Mouse (Mus musculus): Measurements from ENCODE around the gene Slc10a1. TPM values are rescaled to one million over a fixed set of nuclear protein-coding genes. Genes with fewer than 3 reads are reported as not detected.
A peak's percentile ranks its signal among the peaks of the same experiment; 100 is the strongest.

Slc10a1 gene
- polyA plus RNA-seq (2015; fragmentation: Nextera tagmentation; extraction: Ambion mirVana): 0.43 and 0.61 TPM in 2 replicates

- H3K9me3 ChIP-seq (ENCODE audit: control insufficient read depth, low read length): no peaks in the 10 kb centered on the region
- ATAC-seq: no peak
- H3K9ac ChIP-seq (ENCODE audit: low read depth, low read length): no peak within 1 kb of the TSS
- no peak within 1 kb of the TSS for H3K4me2 ChIP-seq (ENCODE audit: low read length)
- H3K4me1 ChIP-seq (ENCODE audit: control insufficient read depth, insufficient read depth, low read depth, low read length): no peaks in the 10 kb centered on the region
- no peak within 1 kb of the TSS for H3K27ac ChIP-seq (ENCODE audit: low read depth, low read length)
- no peaks in the 10 kb centered on the region for H3K36me3 ChIP-seq (ENCODE audit: control insufficient read depth, insufficient read depth, low read length)
- 90% methylated on average over 5 of the region's 5 CpGs for WGBS
- H3K4me3 ChIP-seq (ENCODE audit: low read length): no peak within 1 kb of the TSS
- no peaks in the 10 kb centered on the region for H3K27me3 ChIP-seq (replicated peaks; ENCODE audit: control insufficient read depth, insufficient read depth, low read length)
Observed at GRCm38 (mm10) chr12:80968605-80969004, at the start of gene Slc10a1. TSS of gene Slc10a1 (minus strand) at chr12:80968705.

DNA sequence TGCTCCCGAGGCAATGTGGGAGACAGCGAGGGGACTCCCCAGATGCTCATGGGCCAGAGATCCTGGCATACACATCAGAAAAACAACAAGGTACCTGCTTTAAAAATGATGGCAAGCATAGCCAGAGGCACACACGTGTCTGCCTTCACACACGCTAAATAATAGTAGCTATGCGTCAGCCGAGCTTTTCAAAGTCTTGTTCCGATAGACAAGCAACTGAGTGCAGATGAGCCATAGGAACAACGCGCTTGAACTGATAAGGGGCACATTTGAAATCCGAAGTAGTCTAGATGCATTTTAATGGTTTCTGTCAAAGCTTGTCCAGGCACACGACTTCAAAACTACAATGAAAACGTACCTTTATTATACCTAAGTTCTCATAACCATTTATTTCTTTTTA, 49.1 kb upstream of the Slc10a1 start:
- Histone ChIP-seq H3K9me3 (ENCODE audit: control insufficient read depth, low read length) (no peaks in the 10 kb centered on the region), H3K4me2 (ENCODE audit: low read length) (no peak overlapping the region), H3K27me3 (replicated peaks; ENCODE audit: control insufficient read depth, insufficient read depth, low read length) (no peaks in the 10 kb centered on the region), H3K4me3 (ENCODE audit: low read length) (no peak overlapping the region), H3K27ac (ENCODE audit: low read depth, low read length) (no peak overlapping the region), H3K9ac (ENCODE audit: low read depth, low read length) (no peak overlapping the region), H3K4me1 (ENCODE audit: control insufficient read depth, insufficient read depth, low read depth, low read length) (no peaks in the 10 kb centered on the region), H3K36me3 (ENCODE audit: control insufficient read depth, insufficient read depth, low read length) (no peaks in the 10 kb centered on the region)
- WGBS: 83% methylated on average over 12 of the region's 12 CpGs
- ATAC-seq: no peak

DNA sequence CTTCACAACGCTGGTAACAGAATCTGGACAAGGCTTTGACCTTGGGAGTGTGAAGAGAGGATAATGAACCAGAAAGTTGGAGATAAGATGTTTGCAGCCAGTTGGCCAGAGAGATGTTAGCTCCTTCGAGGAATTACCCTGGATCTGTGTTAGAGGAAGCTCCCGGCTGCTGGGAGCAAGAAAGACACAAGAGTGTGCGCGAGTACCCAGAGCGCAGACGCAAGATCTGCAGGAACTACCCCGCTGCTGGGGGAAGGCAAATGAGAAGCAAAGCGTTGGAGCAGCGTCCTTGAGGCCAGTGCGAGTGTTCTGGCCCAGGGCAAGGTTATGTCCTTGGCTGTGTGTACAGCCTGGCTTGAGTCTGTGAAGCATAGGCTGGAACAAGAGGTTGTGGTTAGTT, 45.0 kb upstream of the Slc10a1 start:
- Histone ChIP-seq H3K9me3 (ENCODE audit: control insufficient read depth, low read length) (no peaks in the 10 kb centered on the region), H3K4me2 (ENCODE audit: low read length) (no peak overlapping the region), H3K36me3 (ENCODE audit: control insufficient read depth, insufficient read depth, low read length) (no peaks in the 10 kb centered on the region), H3K9ac (ENCODE audit: low read depth, low read length) (no peak overlapping the region), H3K4me3 (ENCODE audit: low read length) (no peak overlapping the region), H3K4me1 (ENCODE audit: control insufficient read depth, insufficient read depth, low read depth, low read length) (no peaks in the 10 kb centered on the region), H3K27ac (ENCODE audit: low read depth, low read length) (no peak overlapping the region), H3K27me3 (replicated peaks; ENCODE audit: control insufficient read depth, insufficient read depth, low read length) (no peaks in the 10 kb centered on the region; the same call in 1 of the 2 replicates)
- WGBS: 82% methylated on average over 11 of the region's 11 CpGs
- ATAC-seq: no peak

GRCm38 (mm10) chr12:81011994-81012393, 43.5 kb upstream of the Slc10a1 start:
- H3K27ac ChIP-seq (ENCODE audit: low read depth, low read length): no peak overlapping the region
- 91% methylated on average over 2 of the region's 2 CpGs for WGBS
- H3K4me2 ChIP-seq (ENCODE audit: low read length): no peak overlapping the region

DNA sequence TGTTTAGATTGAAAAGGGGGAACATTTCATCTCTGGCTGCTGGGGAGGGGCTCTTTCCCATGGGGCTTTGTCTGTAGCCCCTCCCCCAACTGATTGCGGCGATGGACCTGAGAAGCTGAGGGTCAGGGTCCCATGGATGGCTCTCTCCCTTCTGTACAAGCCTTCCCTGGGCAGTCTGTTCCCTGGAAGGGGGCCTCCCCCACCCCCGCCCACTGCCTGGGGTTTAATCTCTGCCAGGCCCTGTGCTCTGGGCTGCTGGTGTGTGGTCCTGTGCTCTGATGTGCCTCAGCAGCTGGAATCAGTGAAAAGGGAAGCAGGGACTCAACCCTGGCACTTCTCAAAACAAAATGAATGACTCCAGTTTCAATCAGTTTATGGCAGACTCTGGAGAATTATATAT, 41.3 kb upstream of the Slc10a1 start:
- Histone ChIP-seq H3K4me2 (ENCODE audit: low read length) (no peak overlapping the region), H3K27me3 (replicated peaks; ENCODE audit: control insufficient read depth, insufficient read depth, low read length) (no peaks in the 10 kb centered on the region; the same call in 1 of the 2 replicates), H3K36me3 (ENCODE audit: control insufficient read depth, insufficient read depth, low read length) (no peaks in the 10 kb centered on the region), H3K27ac (ENCODE audit: low read depth, low read length) (no peak overlapping the region), H3K4me1 (ENCODE audit: control insufficient read depth, insufficient read depth, low read depth, low read length) (no peaks in the 10 kb centered on the region), H3K4me3 (ENCODE audit: low read length) (no peak overlapping the region), H3K9me3 (ENCODE audit: control insufficient read depth, low read length) (no peaks in the 10 kb centered on the region), H3K9ac (ENCODE audit: low read depth, low read length) (0 out of 2 replicates have a peak overlapping the region, but pooled peaks have one; percentile 8)
- 10% methylated on average over 3 of the region's 3 CpGs for WGBS
- no peak for ATAC-seq

More at GRCm38 (mm10) chr12:81011994-81012393, 43.5 kb upstream of the Slc10a1 start:
- Histone ChIP-seq H3K27me3 (replicated peaks; ENCODE audit: control insufficient read depth, insufficient read depth, low read length) (no peaks in the 10 kb centered on the region; the same call in 1 of the 2 replicates), H3K9me3 (ENCODE audit: control insufficient read depth, low read length) (no peaks in the 10 kb centered on the region), H3K36me3 (ENCODE audit: control insufficient read depth, insufficient read depth, low read length) (no peaks in the 10 kb centered on the region), H3K4me1 (ENCODE audit: control insufficient read depth, insufficient read depth, low read depth, low read length) (no peaks in the 10 kb centered on the region), H3K4me3 (ENCODE audit: low read length) (no peak overlapping the region), H3K9ac (ENCODE audit: low read depth, low read length) (no peak overlapping the region)
- ATAC-seq: no peak

DNA sequence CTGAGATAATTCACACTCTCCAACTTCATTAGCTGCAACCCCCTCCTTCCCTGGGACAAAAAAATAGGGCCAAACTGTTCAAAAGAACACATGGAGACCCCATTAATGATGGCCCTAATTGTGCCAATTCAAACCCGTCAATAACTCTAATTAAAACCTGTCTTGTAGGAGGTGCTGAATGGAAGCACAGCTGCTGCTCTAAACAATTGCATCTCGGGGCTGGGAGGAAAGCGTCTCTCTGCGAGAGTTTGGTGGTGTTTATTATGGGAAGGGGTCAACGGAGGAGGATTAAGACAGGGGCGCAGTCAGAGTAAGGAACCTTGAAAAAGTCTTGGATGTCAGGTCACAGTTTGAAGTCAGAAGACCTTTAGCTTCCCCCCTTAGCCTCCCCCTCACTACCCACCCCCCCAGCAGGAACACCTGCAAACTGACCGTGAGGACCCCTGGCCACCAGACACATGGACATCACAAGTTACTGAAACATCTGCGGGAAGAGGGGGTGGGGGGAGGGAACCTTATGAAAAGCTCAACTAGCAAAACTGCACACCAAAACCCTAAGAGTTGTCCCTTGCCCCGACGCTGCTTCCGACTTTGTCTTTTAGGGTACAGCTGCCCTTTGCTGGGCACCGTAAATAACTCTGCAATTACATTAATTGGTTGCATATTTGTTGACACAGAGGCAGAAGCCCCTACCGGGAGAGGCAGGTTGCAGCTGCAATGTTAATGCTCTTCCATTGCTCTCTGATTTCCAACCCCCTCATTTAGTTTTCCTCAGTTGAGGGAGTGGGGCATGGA, 34.5 kb upstream of the Slc10a1 start:
- ATAC-seq: no peak
- no peaks in the 10 kb centered on the region for H3K9me3 ChIP-seq (ENCODE audit: control insufficient read depth, low read length)
- H3K4me3 ChIP-seq (ENCODE audit: low read length): no peak overlapping the region
- 19% methylated on average over 13 of the region's 13 CpGs for WGBS
- peaks cover 7% of the 10 kb centered on the region for H3K4me1 ChIP-seq (ENCODE audit: control insufficient read depth, insufficient read depth, low read depth, low read length)
- no peak overlapping the region for H3K4me2 ChIP-seq (ENCODE audit: low read length)
- H3K27ac ChIP-seq (ENCODE audit: low read depth, low read length): no peak overlapping the region
- no peaks in the 10 kb centered on the region for H3K36me3 ChIP-seq (ENCODE audit: control insufficient read depth, insufficient read depth, low read length)
- no peak overlapping the region for H3K9ac ChIP-seq (ENCODE audit: low read depth, low read length)
- no peaks in the 10 kb centered on the region; the same call in 1 of the 2 replicates for H3K27me3 ChIP-seq (replicated peaks; ENCODE audit: control insufficient read depth, insufficient read depth, low read length)

GRCm38 (mm10) chr12:81000924-81001323, 32.4 kb upstream of the Slc10a1 start:
- 65% methylated on average over 4 of the region's 4 CpGs for WGBS
- peaks cover 3% of the 10 kb centered on the region; the same call in 1 of the 2 replicates for H3K27me3 ChIP-seq (replicated peaks; ENCODE audit: control insufficient read depth, insufficient read depth, low read length)

DNA sequence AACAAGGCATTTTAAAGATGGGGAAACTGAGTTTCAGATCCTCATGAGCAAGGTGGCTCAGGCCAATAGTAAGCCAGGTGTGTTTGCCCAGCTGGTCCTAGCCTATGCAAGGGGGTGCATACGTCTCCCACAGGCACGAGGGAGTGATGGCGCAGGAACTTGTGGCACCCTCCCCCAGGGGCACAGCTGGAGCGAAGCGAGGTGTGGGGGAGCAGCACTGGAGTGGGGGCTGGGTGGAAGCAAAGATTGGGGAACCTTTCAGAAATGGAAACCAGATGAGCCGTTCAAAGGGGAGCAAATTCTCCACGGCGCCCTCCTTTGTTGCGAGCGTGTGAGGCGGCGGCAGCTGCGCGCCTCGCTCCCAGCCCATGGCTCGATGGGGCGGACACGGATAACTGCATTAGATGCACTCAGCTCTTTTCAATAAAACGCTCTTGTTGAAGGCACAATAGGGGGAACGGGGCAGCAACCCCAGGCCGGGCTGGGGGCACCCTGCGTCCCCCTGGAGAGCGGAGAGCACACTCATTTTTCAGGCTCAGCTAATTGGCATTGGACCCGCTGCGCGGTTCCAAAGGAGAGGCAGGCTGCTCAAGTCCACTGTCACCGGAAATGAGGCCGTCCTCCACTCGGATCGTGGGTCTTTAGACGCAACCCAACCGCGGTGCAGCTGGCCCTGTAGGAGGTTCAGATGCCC, 30.2 kb upstream of the Slc10a1 start:
- Histone ChIP-seq H3K9ac (ENCODE audit: low read depth, low read length) (peak overlapping the region; percentile 31; the same call in 1 of the 2 replicates), H3K27ac (ENCODE audit: low read depth, low read length) (no peak overlapping the region), H3K27me3 (replicated peaks; ENCODE audit: control insufficient read depth, insufficient read depth, low read length) (peaks cover 3% of the 10 kb centered on the region; the same call in 1 of the 2 replicates), H3K4me1 (ENCODE audit: control insufficient read depth, insufficient read depth, low read depth, low read length) (peaks cover 7% of the 10 kb centered on the region), H3K36me3 (ENCODE audit: control insufficient read depth, insufficient read depth, low read length) (no peaks in the 10 kb centered on the region), H3K9me3 (ENCODE audit: control insufficient read depth, low read length) (no peaks in the 10 kb centered on the region), H3K4me2 (ENCODE audit: low read length) (peak overlapping the region; percentile 51), H3K4me3 (ENCODE audit: low read length) (peak overlapping the region; percentile 29)
- 2% methylated on average over 33 of the region's 33 CpGs for WGBS
- no peak for ATAC-seq

More at GRCm38 (mm10) chr12:81000924-81001323, 32.4 kb upstream of the Slc10a1 start:
- no peaks in the 10 kb centered on the region for H3K9me3 ChIP-seq (ENCODE audit: control insufficient read depth, low read length)
- peaks cover 7% of the 10 kb centered on the region for H3K4me1 ChIP-seq (ENCODE audit: control insufficient read depth, insufficient read depth, low read depth, low read length)
- H3K9ac ChIP-seq (ENCODE audit: low read depth, low read length): no peak overlapping the region
- no peak overlapping the region for H3K4me2 ChIP-seq (ENCODE audit: low read length)
- H3K36me3 ChIP-seq (ENCODE audit: control insufficient read depth, insufficient read depth, low read length): no peaks in the 10 kb centered on the region
- no peak for ATAC-seq
- no peak overlapping the region for H3K27ac ChIP-seq (ENCODE audit: low read depth, low read length)
- H3K4me3 ChIP-seq (ENCODE audit: low read length): no peak overlapping the region

- H3K27ac ChIP-seq (ENCODE audit: low read depth, low read length): no peak overlapping the region
- H3K36me3 ChIP-seq (ENCODE audit: control insufficient read depth, insufficient read depth, low read length): no peaks in the 10 kb centered on the region
- H3K4me1 ChIP-seq (ENCODE audit: control insufficient read depth, insufficient read depth, low read depth, low read length): peaks cover 7% of the 10 kb centered on the region
- ATAC-seq: no peak
- H3K4me3 ChIP-seq (ENCODE audit: low read length): no peak overlapping the region
- H3K9ac ChIP-seq (ENCODE audit: low read depth, low read length): no peak overlapping the region
- peaks cover 3% of the 10 kb centered on the region; the same call in 1 of the 2 replicates for H3K27me3 ChIP-seq (replicated peaks; ENCODE audit: control insufficient read depth, insufficient read depth, low read length)
- WGBS: 50% methylated on average over 4 of the region's 4 CpGs
- no peak overlapping the region for H3K4me2 ChIP-seq (ENCODE audit: low read length)
- no peaks in the 10 kb centered on the region for H3K9me3 ChIP-seq (ENCODE audit: control insufficient read depth, low read length)
Observed at GRCm38 (mm10) chr12:80997652-80998051, 29.1 kb upstream of the Slc10a1 start.
